Mouse (Mus musculus) adrenal gland, postnatal 25 days (tissue): ENCODE data around the gene Zfp936. TPM values are rescaled to one million over a fixed set of nuclear protein-coding genes. Genes with fewer than 3 reads are reported as not detected.
"Not testable (repeated sequence)": the region's sequence is repeated elsewhere in the genome, so short reads cannot be mapped to it uniquely, and the experiment has no call there.

Source experiments
- DNase-seq: peaks from one replicate; pipeline ENCODE4 v3.0.0; 2021; ENCODE audit warnings: mixed read lengths
- long read RNA-seq: library from polyadenylated mRNA; stranded (forward); transcript quantifications from one replicate; pipeline ENCODE4 v2.0.0, GENCODE M21; 2021
- microRNA-seq, 2 experiments: library from miRNA; unstranded; fragments of <30 nt; microRNA quantifications; one replicate each; pipeline ENCODE4 v1.2.0; 2021
- total RNA-seq: library from RNA; stranded (reverse); gene quantifications from 2 replicates; pipeline ENCODE4 v1.2.3, GENCODE M21; 2021

The Zfp936 gene
- not detected in 2 replicates for total RNA-seq
- long read RNA-seq, result 0 reads

DNA sequence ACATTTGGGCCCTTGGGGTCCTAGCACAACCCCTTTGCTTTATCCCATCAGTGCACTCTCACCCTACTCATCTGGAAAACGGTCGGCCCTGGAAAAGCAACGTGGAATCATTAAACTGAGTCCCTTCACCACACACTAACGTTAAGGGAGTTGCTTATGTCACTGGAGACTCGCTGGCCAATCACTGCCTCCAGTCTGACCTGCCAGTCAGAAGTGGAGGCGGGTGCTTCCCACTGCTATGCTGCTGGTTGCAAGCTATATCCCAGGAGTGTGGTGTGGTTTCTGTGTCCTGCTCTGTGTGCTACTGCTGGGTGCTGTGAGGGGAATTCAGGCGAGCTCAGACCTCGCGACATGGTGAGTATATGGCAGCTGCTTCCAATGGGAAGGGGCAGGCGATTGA is at the start of gene Zfp936:
Gene Zfp936, plus strand, starts transcription at position 301 of the 400 bp plus-strand sequence.
- not testable (repeated sequence) for DNase-seq

DNA sequence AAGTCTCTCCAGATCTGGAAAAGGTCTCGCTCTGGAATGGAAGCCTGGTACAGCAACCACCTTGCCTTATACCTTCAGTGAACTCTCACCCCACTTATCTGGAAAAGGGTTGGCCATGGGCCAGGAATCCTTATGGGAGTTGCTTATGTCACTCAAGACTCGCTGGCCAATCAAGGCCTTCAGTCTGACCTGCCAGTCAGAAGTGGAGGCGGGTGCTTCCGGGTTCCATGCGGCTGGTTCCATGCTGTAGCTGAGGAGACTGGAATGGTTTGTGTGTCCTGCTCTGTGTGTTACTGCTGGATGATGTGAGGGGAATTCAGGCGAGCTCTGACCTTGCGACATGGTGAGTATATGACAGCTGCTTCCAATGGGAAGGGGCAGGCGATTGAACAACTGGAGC is 36.2 kb upstream of the Zfp936 start:
- no peak for DNase-seq

DNA sequence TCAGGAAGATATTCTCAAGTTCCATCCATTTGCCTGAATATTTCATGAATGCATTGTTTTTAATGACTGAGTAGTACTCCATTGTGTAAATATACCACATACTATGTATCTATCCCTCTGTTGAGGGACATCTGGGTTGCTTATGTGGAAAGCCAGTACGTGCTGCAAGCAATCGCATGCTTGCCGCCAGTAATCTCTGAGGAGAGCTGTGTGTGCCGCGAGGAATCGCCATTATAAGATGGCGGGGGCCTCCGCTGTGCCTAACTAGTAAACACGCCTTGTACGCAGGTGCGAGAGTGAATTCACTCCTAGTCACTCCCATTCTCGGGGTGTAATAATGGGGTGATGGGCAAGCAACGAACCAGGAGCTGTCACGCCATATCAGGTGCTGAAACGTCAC is 14.7 kb downstream of the Zfp936 start:
- not testable (repeated sequence) for DNase-seq

DNA sequence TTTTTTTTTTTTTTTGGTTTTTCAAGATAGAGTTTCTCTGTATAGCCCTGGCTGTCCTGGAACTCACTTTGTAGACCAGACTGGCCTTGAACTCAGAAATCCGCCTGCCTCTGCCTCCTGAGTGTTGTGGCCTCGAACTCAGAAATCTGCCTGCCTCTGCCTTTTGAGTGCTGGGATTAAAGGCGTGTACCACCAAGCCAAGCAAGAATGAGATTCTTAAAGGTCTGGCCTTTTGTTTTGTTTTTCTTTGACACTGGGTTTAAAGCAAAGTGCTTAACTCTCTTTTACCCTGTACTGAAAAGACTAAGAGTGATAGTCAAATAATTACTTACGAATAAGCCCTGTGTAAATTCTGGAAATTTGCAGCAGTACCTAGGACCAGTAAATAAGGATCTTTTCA is 50.1 kb downstream of the Zfp936 start:
- DNase-seq, result not testable (repeated sequence)

DNA sequence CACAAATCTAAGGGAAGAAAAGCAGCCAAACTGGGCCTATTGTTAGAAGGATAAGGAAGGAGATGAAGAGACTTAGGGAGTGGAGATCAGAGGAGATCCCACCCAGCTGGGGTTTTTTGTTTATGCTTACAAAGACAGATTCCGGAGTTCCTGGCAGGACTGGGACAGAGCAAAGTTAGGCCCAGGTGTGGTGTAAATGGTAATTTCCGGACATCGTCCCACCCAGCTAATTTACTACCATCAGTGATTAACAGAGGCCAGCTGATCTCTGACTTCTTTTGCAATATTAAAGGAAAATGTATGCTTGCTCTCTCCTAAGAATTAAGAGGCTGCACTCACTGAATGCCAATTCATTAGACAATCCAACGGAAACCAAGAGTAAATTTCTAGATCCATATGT is 53.1 kb downstream of the Zfp936 start:
- not testable (repeated sequence) for DNase-seq

DNA sequence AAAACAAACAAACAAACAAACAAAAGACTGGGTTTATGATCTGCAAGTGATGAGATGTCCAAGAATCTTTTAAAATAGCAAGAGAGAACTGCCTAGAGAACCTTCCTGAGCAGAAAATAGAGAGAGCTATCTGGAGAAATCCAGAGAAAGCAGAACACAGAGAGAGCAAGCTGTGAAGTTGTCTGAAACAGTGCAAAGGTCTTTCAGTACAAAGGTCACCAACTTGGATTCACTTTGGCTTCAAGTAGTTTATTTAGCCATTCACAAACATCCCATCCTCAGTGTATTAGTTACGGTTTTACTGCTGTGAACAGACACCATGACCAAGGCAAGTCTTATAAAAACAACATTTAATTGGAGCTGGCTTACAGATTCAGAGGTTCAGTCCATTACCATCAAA is 53.8 kb downstream of the Zfp936 start:
- DNase-seq, result not testable (repeated sequence)

DNA sequence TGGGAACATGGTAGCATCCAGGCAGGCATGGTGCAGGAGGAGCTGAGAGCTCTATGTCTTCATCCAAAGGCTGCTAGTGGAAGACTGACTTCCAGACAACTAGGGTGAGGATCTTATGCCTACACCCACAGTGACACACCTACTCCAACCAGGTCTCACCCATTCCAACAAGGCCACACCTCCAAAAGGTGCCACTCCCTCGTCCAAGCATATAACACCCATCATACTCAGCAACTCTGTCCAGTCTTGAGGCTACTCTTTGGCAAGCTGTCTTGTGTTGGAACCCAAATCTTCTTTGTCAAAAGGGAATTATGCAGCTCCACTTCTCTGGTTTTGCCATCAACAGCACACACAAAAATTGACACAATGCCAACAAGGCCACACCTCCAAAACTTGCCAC is 54.2 kb downstream of the Zfp936 start:
- DNase-seq, result not testable (repeated sequence)

DNA sequence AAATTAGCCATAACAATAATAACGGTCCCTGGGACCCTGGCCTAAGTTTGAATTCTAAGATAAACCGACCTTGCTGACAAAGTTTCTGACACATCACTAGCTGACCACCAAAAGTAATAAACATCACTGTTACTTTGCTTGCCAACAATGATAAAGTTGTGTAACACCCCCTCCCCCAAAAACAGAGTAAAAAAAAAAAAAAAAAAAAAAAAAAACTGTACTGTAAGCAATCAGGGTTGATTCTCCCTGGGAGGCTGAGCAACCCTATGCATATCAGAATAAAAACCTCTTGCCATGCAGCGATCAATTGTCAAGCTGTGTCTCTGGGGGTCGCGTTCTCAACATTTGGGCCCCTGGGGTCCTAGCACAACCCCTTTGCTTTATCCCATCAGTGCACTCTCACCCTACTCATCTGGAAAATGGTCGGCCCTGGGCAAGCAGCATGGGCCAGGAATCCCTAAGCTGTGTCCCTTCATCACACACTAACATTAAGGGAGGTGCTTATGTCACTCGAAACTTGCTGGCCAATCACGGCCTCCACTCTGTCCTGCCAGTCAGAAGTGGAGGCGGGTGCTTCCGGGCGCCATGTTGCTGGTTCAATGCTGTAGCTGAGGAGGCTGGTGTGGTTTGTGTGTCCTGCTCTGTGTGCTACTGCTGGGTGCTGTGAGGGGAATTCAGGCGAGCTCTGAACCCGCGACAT is 63.1 kb downstream of the Zfp936 start:
- DNase-seq, result no peak

DNA sequence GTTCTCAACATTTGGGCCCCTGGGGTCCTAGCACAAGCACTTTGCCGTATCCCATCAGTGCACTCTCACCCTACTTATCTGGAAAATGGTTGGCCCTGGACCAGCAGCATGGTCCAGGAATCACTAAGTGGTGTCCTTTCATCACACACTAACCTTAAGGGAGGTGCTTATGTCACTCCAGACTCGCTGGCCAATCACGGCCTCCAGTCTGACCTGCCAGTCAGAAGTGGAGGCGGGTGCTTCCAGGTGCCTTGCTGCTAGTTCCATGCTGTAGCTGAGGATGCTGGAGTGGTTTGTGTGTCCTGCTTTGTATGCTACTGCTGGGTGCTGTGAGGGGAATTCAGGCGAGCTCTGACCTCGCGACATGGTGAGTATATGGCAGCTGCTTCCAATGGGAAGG is 99.8 kb downstream of the Zfp936 start:
- not testable (repeated sequence) for DNase-seq

Small RNAs within 50 kb of the gene (microRNA-seq; reads per million reads assigned to microRNA genes)
- 0 reads per million in 2 experiments for gene Gm22707

Other genes starting within 250 kb of the Zfp936 start
- 0.30 and 0.43 TPM in 2 replicates for gene Gm2381, start 247.0 kb upstream of the Zfp936 start, total RNA-seq
- not detected in 2 replicates for gene Vmn2r63, start 180.4 kb upstream of the Zfp936 start, total RNA-seq
- not detected in 2 replicates for gene Gm9268, start 95.5 kb upstream of the Zfp936 start, total RNA-seq
- gene Zfp715, start 199.1 kb downstream of the Zfp936 start, total RNA-seq, result 22.4 and 23.0 TPM in 2 replicates
- not detected in 2 replicates for gene Siglecf, start 237.1 kb downstream of the Zfp936 start, total RNA-seq